ENCODE assay signal across 15 mouse cellular contexts in genomic region chrX:74103457-74104188, GRCm38 (mm10). TPM values are rescaled to one million over a fixed set of nuclear protein-coding genes. Genes with fewer than 3 reads are reported as not detected.
DNase-seq lines count a peak whose midpoint lies in the region; ATAC-seq and TF ChIP-seq lines count a peak whose summit lies in the region.
"Had no signal": no experiment of that assay in that cellular context is flagged by ENCODE, and none has a peak within 500 bp of the region (broad histone marks: within the 10 kb centered on the region; RNA-seq: fewer than 3 reads in every experiment).

No protein-coding gene starts in this region.

- H3K4me1 ChIP-seq in limb, embryonic 14.5 days (ENCODE audit: control insufficient read depth, insufficient read depth, low read length), result no peaks in the 10 kb centered on the region
- no peaks in the 10 kb centered on the region for H3K4me1 ChIP-seq in limb, embryonic 10.5 days
- H3K4me1 ChIP-seq in heart, embryonic 10.5 days, result no peaks in the 10 kb centered on the region
- H3K4me1 ChIP-seq: stomach, embryonic 15.5 days had no signal

- no peaks in the 10 kb centered on the region for H3K27me3 ChIP-seq in limb, embryonic 14.5 days (ENCODE audit: control insufficient read depth, insufficient read depth, low read length)
- H3K27me3 ChIP-seq in limb, embryonic 10.5 days (ENCODE audit: low read depth, poor library complexity, severe bottlenecking), result peaks cover 55% of the 10 kb centered on the region
- H3K27me3 ChIP-seq in heart, embryonic 10.5 days (ENCODE audit: insufficient read depth, poor library complexity, severe bottlenecking), result 0 out of 2 replicates have a peak, but pooled peaks cover 2% of the 10 kb centered on the region
- H3K27me3 ChIP-seq: stomach, embryonic 15.5 days had no signal

- no peak overlapping the region for H3K4me2 ChIP-seq in limb, embryonic 14.5 days (replicated peaks; ENCODE audit: low read depth, low read length, severe bottlenecking)
- H3K4me2 ChIP-seq: liver, embryonic 11.5 days; stomach, embryonic 15.5 days had no signal

- no peak overlapping the region for H3K9ac ChIP-seq in limb, embryonic 14.5 days (ENCODE audit: low read depth, low read length, severe bottlenecking)
- H3K9ac ChIP-seq: stomach, embryonic 15.5 days had no signal

- DNase-seq in heart, adult 11 months, result peak; percentile 95
- no peak for DNase-seq in heart, postnatal 25 days (ENCODE audit: low spot score)
- no peak for DNase-seq in limb, embryonic 14.5 days (ENCODE audit: low spot score)
- DNase-seq in limb, embryonic 10.5 days (ENCODE audit: low spot score), result no peak
- no peak for DNase-seq in heart, embryonic 10.5 days (ENCODE audit: low spot score)
- peak; percentile 14 for DNase-seq in heart, postnatal 4 days
- DNase-seq in layer of hippocampus, postnatal 14 days (ENCODE audit: low spot score in 2 of 2), result no peak
- DNase-seq: cerebellum, adult 11 months; layer of hippocampus, postnatal 36 days; lung, postnatal 36 days had no signal

- no peak overlapping the region for H3K27ac ChIP-seq in limb, embryonic 14.5 days (replicated peaks; ENCODE audit: low read depth, low read length)
- H3K27ac ChIP-seq in limb, embryonic 10.5 days, result no peak overlapping the region
- H3K27ac ChIP-seq in heart, embryonic 10.5 days, result 0 out of 2 replicates have a peak overlapping the region, but pooled peaks have one; percentile 29
- H3K27ac ChIP-seq: stomach, embryonic 15.5 days had no signal

- no peaks in the 10 kb centered on the region for H3K9me3 ChIP-seq in limb, embryonic 14.5 days (ENCODE audit: control insufficient read depth, low read length)
- no peaks in the 10 kb centered on the region for H3K9me3 ChIP-seq in limb, embryonic 10.5 days (replicated peaks)
- no peaks in the 10 kb centered on the region for H3K9me3 ChIP-seq in heart, embryonic 10.5 days
- H3K9me3 ChIP-seq: stomach, embryonic 15.5 days had no signal

- H3K4me3 ChIP-seq in limb, embryonic 14.5 days (replicated peaks; ENCODE audit: low read length), result no peak overlapping the region
- H3K4me3 ChIP-seq in limb, embryonic 10.5 days, result no peak overlapping the region
- no peak overlapping the region for H3K4me3 ChIP-seq in heart, embryonic 10.5 days
- H3K4me3 ChIP-seq: stomach, embryonic 15.5 days had no signal

- ATAC-seq in limb, embryonic 14.5 days (ENCODE audit: low FRiP score, low read depth), result peak; percentile 6; the same call in 1 of the 2 replicates

- intact Hi-C loops in heart, postnatal 25 days (cut with DNase I), result loop anchor here (5.0 kb wide), 1 partner anchor 81 kb away; the partner anchor contains the start of gene Irak1

- WGBS in limb, embryonic 14.5 days, result 61% methylated on average over 4 of the region's 4 CpGs
- 75% methylated on average over 4 of the region's 4 CpGs for WGBS in limb, embryonic 10.5 days
- WGBS in heart, embryonic 10.5 days, result 44% methylated on average over 4 of the region's 4 CpGs

- TF ChIP-seq POLR2A in limb, embryonic 14.5 days (IDR thresholded peaks at IDR 0.05; ENCODE audit: borderline replicate concordance, extremely low read depth, insufficient read depth, insufficient read length), result no peak

- H3K36me3 ChIP-seq in limb, embryonic 14.5 days (ENCODE audit: control insufficient read depth, insufficient read depth, low read length), result no peaks in the 10 kb centered on the region
- H3K36me3 ChIP-seq in limb, embryonic 10.5 days, result no peaks in the 10 kb centered on the region
- H3K36me3 ChIP-seq in heart, embryonic 10.5 days, result no peaks in the 10 kb centered on the region
- H3K36me3 ChIP-seq: stomach, embryonic 15.5 days had no signal

RNA-seq across cellular contexts. Expression of gene Opn1mw, which starts 23.6 kb away (rescaled TPM):
- not detected for total RNA-seq in heart, postnatal 25 days (2021)
- polyA plus RNA-seq in limb, embryonic 14.5 days (2012; rRNA removed), result not detected in 2 replicates
- not detected in 2 replicates for polyA plus RNA-seq in limb, embryonic 14.5 days (2014; fragmentation: Nextera tagmentation; extraction: Ambion mirVana)
- not detected in 2 replicates for polyA plus RNA-seq in limb, embryonic 10.5 days (2016; fragmentation: Nextera tagmentation; extraction: Ambion mirVana)
- polyA plus RNA-seq in heart, embryonic 10.5 days (2016; fragmentation: Nextera tagmentation; extraction: Ambion mirVana), result not detected in 2 replicates
- total RNA-seq in heart, postnatal 4 days (2021), result not detected
- total RNA-seq in layer of hippocampus, postnatal 14 days (2021), result not detected
- total RNA-seq: adrenal gland, postnatal 36 days; midbrain, postnatal 0 days; neutrophil, adult 5-6 weeks had no signal
- polyA plus RNA-seq: liver, embryonic 11.5 days; midbrain, postnatal 0 days; stomach, embryonic 15.5 days had no signal

RNA-seq across cellular contexts. Expression of gene Mecp2, which starts 31.5 kb away (rescaled TPM):
- total RNA-seq in heart, postnatal 25 days (2021), result 10 to 100 TPM; 27.2 to 30.1 TPM
- polyA plus RNA-seq in limb, embryonic 14.5 days (2012; rRNA removed), result 12.3 and 13.0 TPM in 2 replicates
- polyA plus RNA-seq in limb, embryonic 14.5 days (2014; fragmentation: Nextera tagmentation; extraction: Ambion mirVana), result 9.0 and 11.1 TPM in 2 replicates
- 13.8 and 14.0 TPM in 2 replicates for polyA plus RNA-seq in limb, embryonic 10.5 days (2016; fragmentation: Nextera tagmentation; extraction: Ambion mirVana)
- polyA plus RNA-seq in heart, embryonic 10.5 days (2016; fragmentation: Nextera tagmentation; extraction: Ambion mirVana), result 11.3 and 13.1 TPM in 2 replicates
- total RNA-seq in heart, postnatal 4 days (2021), result 10 to 100 TPM; 37.6 to 39.6 TPM
- 10 to 100 TPM; 75.0 to 77.6 TPM for total RNA-seq in layer of hippocampus, postnatal 14 days (2021)

Comparison
In these comparisons a context has a peak if more than half of its experiments do, and no peak if none do; other contexts are left out.
1. DNase-seq: peak in heart, adult 11 months (single experiment) and heart, postnatal 4 days (single experiment); none in heart, postnatal 25 days (single experiment), limb, embryonic 14.5 days (single experiment), limb, embryonic 10.5 days (single experiment), heart, embryonic 10.5 days (single experiment) and layer of hippocampus, postnatal 14 days (0 of 2).